Mouse (Mus musculus) hindlimb bud, embryonic 11.5 days (tissue): ENCODE results near the gene Olfr214.
A peak's percentile ranks its signal among the peaks of the same experiment; 100 is the strongest.
"Not testable (repeated sequence)": the region's sequence is repeated elsewhere in the genome, so short reads cannot be mapped to it uniquely, and the experiment has no call there.

Experiments used
- DNase-seq: peaks from one replicate; pipeline ENCODE4 v3.0.0-alpha.2; 2012; ENCODE audit warnings: low read depth, low spot score; ENCODE audit errors: extremely low spot score

The Olfr214 gene

DNA sequence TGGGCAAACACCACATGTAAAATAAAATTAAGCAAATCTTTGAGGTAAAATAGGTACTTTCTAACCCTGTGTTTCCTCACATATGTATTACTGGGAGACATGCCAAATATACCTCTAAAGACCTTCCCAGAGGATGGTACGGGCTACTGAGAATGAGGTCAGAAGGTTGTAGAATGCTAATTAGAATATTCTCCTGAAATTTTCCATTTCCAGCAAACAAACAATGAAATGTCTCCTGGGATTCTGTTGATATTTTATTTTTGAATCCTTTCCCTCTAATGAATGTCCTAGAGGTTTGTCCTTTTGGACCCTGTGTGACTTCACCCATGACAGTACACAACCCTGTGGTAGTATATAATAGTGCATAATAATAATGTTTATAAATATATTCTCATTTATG is at the start of gene Olfr214:
Olfr214 (plus strand) TSS at position 301 of the 400 bp plus-strand sequence.
- no peak for DNase-seq

DNA sequence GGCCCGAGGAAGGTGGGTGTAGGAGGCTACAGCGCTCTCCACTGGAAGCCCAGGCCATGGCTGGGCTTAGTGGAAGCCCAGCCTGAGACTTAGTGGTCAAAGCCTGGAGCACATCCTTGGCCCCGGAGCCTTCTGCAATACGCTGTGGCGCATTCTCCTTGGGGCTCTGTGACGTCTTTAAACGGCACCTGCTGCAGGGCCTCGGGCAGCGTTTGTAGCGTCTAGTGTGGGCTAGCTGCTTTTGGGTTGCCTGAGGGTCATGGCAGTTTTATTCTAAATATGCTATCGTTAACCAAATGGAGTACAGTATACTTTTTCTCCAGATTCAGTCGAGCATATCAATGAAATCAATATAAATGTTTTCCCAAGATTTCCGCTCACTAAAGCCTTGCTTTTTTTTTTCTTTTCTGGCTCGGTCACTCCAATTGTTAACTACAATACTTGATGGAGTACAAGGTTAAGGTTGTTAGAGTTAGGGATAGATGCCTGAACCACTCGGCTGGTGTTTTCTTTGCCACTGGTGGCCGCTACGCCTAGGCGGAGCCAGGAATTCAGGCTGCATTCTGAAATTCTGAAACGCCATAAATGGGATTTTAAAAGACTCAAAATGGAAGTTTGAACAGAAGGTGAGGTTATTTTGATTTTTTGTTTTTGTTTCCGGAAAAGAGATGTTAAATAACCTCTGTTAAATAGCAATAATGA is 47.6 kb upstream of the Olfr214 start, which contains the start of gene Olfr212:
Olfr212 (plus strand) TSS at position 215 of the 702 bp plus-strand sequence.
- not testable (repeated sequence) for DNase-seq

DNA sequence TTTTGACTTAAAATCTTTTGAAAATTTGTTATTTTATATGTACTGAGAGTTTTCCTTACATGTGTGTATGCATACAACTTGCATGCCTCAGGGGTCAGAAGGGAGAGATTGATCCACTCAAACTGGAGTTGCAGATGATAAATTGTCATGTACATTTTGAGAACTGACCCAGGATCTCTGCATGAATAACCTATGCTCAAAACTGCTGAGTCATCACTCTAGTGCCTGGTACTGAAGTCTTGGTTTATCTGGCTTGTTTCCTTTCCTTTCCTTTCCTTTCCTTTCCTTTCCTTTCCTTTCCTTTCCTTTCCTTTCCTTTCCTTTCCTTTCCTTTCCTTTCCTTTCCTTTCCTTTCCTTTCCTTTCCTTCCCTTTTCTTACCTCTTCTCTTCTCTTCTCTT is 39.2 kb upstream of the Olfr214 start:
- DNase-seq = no peak

DNA sequence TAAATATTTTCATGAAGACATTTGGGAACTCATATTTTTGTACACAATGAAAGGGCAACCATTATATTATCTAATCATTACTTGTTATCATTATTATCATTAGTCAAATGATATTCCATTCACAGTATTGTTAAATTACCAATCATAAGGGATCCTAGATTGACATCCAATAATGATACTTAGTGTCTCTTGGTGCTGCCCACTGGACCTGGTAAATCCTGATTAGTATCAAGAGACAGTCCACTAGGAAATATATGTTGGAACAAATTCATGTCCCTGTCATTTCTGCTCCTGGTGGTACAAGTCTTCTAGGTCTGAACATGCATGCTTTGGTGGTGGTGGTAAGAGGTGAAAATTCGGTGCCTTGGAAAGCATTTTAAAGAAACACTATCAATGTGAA is 15.9 kb upstream of the Olfr214 start, which contains the start of gene Olfr213:
Olfr213 (plus strand) TSS at position 301 of the 400 bp plus-strand sequence.
- DNase-seq = no peak

DNA sequence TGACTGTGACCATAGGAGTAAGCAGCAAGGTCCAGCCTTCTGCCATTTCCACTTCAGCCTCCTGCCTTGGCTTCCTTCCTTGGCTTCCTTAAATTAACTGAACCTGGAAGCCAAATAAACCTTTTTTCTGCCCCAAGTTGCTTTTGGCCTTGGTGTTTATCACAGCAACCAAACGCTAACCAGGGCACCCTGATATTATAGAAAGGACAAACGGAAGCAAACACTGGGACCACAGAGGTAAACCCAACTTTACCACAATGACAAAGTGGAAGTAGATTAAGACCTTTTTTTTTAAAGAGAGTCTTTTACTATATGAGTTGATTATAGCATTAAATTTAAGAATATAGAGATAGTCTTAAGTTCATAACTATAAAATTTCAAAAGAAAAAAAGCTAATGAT is 11.5 kb upstream of the Olfr214 start:
- no peak for DNase-seq

DNA sequence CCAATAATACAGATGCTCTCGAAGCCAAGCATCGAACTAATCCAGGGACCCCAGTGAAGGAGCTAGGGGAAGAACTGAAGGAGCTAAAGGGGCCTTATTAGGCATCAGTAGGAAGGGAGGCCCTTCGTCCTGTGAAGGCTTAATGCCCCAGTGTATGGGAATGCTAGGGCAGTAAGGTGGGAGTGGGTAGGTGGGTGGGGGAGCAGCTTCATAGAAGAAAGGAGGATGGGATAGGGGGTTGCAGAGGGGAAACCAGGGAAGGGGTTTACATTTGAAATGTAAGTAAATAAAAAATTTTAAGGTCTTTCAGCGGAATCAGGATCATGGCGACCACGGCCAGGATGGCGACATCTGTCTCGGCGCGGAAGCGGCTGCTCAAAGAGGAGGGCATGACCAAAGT is 3.2 kb upstream of the Olfr214 start, which contains the start of gene Gm5580:
Gm5580 (plus strand) TSS at position 301 of the 400 bp plus-strand sequence.
- not testable (repeated sequence) for DNase-seq

DNA sequence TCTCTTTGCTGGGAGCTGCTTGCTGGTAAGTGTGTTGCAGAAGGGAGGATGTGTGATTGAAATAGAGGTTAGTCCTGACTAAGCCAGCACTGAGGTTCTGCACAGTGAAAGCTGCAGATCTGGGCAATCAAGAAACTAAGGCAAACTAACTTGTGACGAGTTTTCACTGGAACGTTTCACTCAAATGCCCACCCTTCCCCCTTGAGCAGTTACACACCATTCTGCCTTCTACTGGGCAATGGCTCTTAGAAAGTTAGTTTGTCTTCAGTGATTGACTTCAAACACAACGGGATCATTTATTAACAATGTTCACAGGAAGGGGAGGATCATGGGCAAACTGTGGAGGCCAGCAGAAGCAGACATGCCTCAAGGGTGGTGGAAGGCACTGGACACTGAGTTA is 917 bp downstream of the Olfr214 start:
- DNase-seq = no peak

DNA sequence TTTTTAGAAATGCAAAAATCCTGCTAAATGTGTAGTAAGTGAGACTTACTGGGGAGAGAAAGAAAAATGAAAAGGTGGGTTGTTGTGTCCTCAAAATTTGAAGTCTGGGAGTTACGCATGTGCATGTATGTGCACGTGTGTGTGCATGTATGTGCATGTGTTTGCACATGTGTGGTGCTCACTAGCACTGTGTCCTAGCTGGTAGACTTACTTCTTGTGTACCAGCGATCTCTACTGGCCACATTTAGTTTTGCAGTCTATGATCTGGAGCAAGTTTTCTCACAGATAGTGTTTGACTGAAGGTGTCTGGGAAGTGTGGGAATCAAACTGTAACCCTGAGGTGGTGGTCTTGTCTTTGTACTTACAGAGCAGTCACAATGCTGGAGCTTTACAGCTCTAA is 15.8 kb downstream of the Olfr214 start:
- peak; percentile 35 for DNase-seq

DNA sequence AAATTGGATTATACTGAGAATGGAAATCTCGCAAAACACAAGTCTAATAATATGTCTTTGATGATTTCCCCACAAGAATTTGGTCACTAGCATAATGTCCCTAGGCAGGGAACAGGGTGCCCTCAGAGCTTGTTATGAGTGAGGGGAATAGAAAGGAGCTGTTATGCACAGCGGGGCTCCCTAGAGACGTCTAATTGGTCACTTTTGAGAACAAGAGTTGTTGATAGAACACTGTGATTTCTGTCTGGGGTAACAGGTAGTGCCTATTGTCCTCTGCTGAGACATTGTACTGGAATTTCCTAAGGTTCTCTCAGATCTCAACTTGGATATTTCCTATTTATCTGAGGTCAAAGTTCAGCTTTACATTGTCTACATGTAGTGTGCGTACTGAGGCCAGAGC is 30.1 kb downstream of the Olfr214 start, which contains the start of gene Olfr215:
Olfr215 (minus strand) TSS at position 101 of the 400 bp plus-strand sequence.
- DNase-seq = no peak

DNA sequence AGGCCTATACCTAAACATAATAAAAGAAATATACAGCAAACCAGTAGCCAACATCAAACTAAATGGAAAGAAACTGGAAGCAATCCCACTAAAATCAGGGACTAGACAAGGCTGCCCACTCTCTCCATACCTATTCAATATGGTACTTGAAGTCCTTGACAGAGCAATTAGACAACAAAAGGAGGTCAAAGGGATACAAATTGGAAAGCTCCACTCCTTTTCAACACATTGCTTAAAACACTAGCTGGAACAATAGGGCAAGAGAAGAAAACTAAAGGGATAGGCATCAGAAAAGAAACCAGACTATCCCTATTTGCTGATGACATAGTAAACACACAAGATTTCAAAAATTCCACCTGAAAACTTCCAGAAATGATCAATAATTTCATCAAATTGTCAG is 46.9 kb downstream of the Olfr214 start:
- DNase-seq = not testable (repeated sequence)

DNA sequence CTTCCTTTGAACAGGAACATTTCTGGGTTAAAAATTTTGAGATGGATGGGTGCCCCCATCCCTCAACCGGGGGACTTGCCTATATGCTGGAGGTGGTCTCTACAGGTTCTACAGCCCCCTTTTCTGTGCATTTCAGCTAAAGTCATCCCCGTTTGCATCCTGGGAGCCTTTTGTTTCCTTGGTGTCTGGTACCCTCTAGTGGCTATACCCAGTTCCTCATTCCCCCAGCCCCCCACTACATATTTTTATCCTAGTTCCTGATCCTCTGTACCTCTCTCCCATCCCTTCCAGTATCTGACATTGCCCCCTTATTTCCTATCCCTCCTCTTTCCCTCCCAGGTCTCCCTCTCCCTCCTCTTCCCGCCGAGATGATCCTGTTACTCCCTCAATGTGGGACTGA is 53.2 kb downstream of the Olfr214 start:
- no peak for DNase-seq
